23 mouse cellular contexts compared by ENCODE assay signal in genomic region chr6:115136156-115136555, GRCm38 (mm10). TPM values are rescaled to one million over a fixed set of nuclear protein-coding genes. Genes with fewer than 3 reads are reported as not detected.
A peak's percentile ranks its signal among the peaks of the same experiment; 100 is the strongest.
DNase-seq lines count a peak whose midpoint lies in the region; ATAC-seq and TF ChIP-seq lines count a peak whose summit lies in the region.
"Had no signal": no experiment of that assay in that cellular context is flagged by ENCODE, and none has a peak within 500 bp of the region (broad histone marks: within the 10 kb centered on the region; RNA-seq: fewer than 3 reads in every experiment).

No protein-coding gene starts in this region.

- no peaks in the 10 kb centered on the region for H3K27me3 ChIP-seq in hindbrain, embryonic 13.5 days
- peaks cover 6% of the 10 kb centered on the region for H3K27me3 ChIP-seq in hindbrain, embryonic 11.5 days (ENCODE audit: control insufficient read depth, insufficient read depth, low read length)
- H3K27me3 ChIP-seq in forebrain, embryonic 16.5 days (replicated peaks; ENCODE audit: control insufficient read depth, insufficient read depth, low read length) = no peaks in the 10 kb centered on the region
- H3K27me3 ChIP-seq in midbrain, embryonic 16.5 days (ENCODE audit: control insufficient read depth, insufficient read depth, low read depth, low read length) = no peaks in the 10 kb centered on the region

- WGBS in hindbrain, embryonic 13.5 days = 88% methylated on average over 7 of the region's 9 CpGs
- WGBS in hindbrain, embryonic 11.5 days = 88% methylated on average over 8 of the region's 9 CpGs
- WGBS in forebrain, embryonic 16.5 days = 59% methylated on average over 7 of the region's 9 CpGs
- WGBS in midbrain, embryonic 16.5 days = 86% methylated on average over 7 of the region's 9 CpGs

- peaks cover 25% of the 10 kb centered on the region for H3K4me1 ChIP-seq in hindbrain, embryonic 13.5 days (replicated peaks)
- no peaks in the 10 kb centered on the region for H3K4me1 ChIP-seq in hindbrain, embryonic 11.5 days (replicated peaks; ENCODE audit: control insufficient read depth, insufficient read depth, low read length)
- H3K4me1 ChIP-seq in forebrain, embryonic 16.5 days (replicated peaks; ENCODE audit: control insufficient read depth, insufficient read depth, low read length) = peaks cover 15% of the 10 kb centered on the region
- peaks cover 12% of the 10 kb centered on the region for H3K4me1 ChIP-seq in midbrain, embryonic 16.5 days (ENCODE audit: control insufficient read depth, insufficient read depth, low read length)

- TF ChIP-seq CTCF in brain, embryonic 14.5 days (IDR thresholded peaks at IDR 0.05; ENCODE audit: borderline replicate concordance, extremely low read depth, insufficient read depth, insufficient read length) = no peak

- peak overlapping the region; percentile 70 for H3K4me2 ChIP-seq in hindbrain, embryonic 13.5 days
- H3K4me2 ChIP-seq in hindbrain, embryonic 11.5 days (replicated peaks; ENCODE audit: low read depth, low read length) = no peak overlapping the region
- H3K4me2 ChIP-seq in forebrain, embryonic 16.5 days (ENCODE audit: low read length) = peak overlapping the region; percentile 44
- peak overlapping the region; percentile 75 for H3K4me2 ChIP-seq in midbrain, embryonic 16.5 days (ENCODE audit: low read length)

- no peaks in the 10 kb centered on the region for H3K9me3 ChIP-seq in hindbrain, embryonic 13.5 days
- H3K9me3 ChIP-seq in hindbrain, embryonic 11.5 days (ENCODE audit: control insufficient read depth, low read length) = no peaks in the 10 kb centered on the region
- no peaks in the 10 kb centered on the region for H3K9me3 ChIP-seq in forebrain, embryonic 16.5 days (ENCODE audit: control insufficient read depth, low read length)
- H3K9me3 ChIP-seq in midbrain, embryonic 16.5 days (replicated peaks; ENCODE audit: control insufficient read depth, low read length, poor library complexity, severe bottlenecking) = no peaks in the 10 kb centered on the region
- H3K9me3 ChIP-seq: embryonic facial prominence, embryonic 13.5 days; heart, embryonic 13.5 days; intestine, embryonic 15.5 days; kidney, embryonic 15.5 days; limb, embryonic 13.5 days; liver, embryonic 13.5 days; midbrain, embryonic 12.5 days had no signal

- no peak for TF ChIP-seq POLR2A in brain, embryonic 14.5 days (IDR thresholded peaks at IDR 0.05; ENCODE audit: borderline replicate concordance, extremely low read depth, insufficient read depth, insufficient read length, poor library complexity, severe bottlenecking)

- H3K36me3 ChIP-seq in hindbrain, embryonic 13.5 days = no peaks in the 10 kb centered on the region
- H3K36me3 ChIP-seq in hindbrain, embryonic 11.5 days (ENCODE audit: control insufficient read depth, insufficient read depth, low read length) = no peaks in the 10 kb centered on the region
- H3K36me3 ChIP-seq in forebrain, embryonic 16.5 days (ENCODE audit: control insufficient read depth, insufficient read depth) = no peaks in the 10 kb centered on the region
- H3K36me3 ChIP-seq in midbrain, embryonic 16.5 days (ENCODE audit: control insufficient read depth, insufficient read depth, low read length) = no peaks in the 10 kb centered on the region
- H3K36me3 ChIP-seq: embryonic facial prominence, embryonic 13.5 days; heart, embryonic 13.5 days; intestine, embryonic 15.5 days; kidney, embryonic 15.5 days; limb, embryonic 13.5 days; liver, embryonic 13.5 days; midbrain, embryonic 12.5 days had no signal

- DNase-seq in hindbrain, embryonic 11.5 days (ENCODE audit: low spot score) = no peak
- DNase-seq in brain, embryonic 14.5 days (ENCODE audit: low read depth) = peak; percentile 2
- DNase-seq in yolk sac, embryonic 10.5 days (ENCODE audit: low spot score) = no peak
- DNase-seq in gastrocnemius, adult 8-10 months (ENCODE audit: low spot score in 2 of 2) = no peak
- DNase-seq in heart, postnatal 25 days (ENCODE audit: low spot score) = no peak
- DNase-seq: adrenal gland, adult 2 months; heart, postnatal 36 days; kidney, postnatal 4 days; liver, embryonic 13.5 days; right cerebral cortex, postnatal 14 days; spleen, adult 18-20 months; thymus, adult 18-20 months; thymus, postnatal 4 days had no signal

- no peak overlapping the region for H3K27ac ChIP-seq in hindbrain, embryonic 13.5 days
- H3K27ac ChIP-seq in hindbrain, embryonic 11.5 days (ENCODE audit: low read depth, low read length) = no peak overlapping the region
- no peak overlapping the region for H3K27ac ChIP-seq in forebrain, embryonic 16.5 days (ENCODE audit: low read length)
- no peak overlapping the region for H3K27ac ChIP-seq in midbrain, embryonic 16.5 days (ENCODE audit: low read length)
- H3K27ac ChIP-seq: embryonic facial prominence, embryonic 13.5 days; heart, embryonic 13.5 days; intestine, embryonic 15.5 days; kidney, embryonic 15.5 days; limb, embryonic 13.5 days; liver, embryonic 13.5 days; macrophage; midbrain, embryonic 12.5 days had no signal

- peak overlapping the region; percentile 72; the same call in 1 of the 2 replicates for H3K4me3 ChIP-seq in hindbrain, embryonic 13.5 days
- H3K4me3 ChIP-seq in hindbrain, embryonic 11.5 days (ENCODE audit: low read depth, low read length) = no peak overlapping the region
- peak overlapping the region; percentile 30 for H3K4me3 ChIP-seq in forebrain, embryonic 16.5 days (replicated peaks; ENCODE audit: low read length)
- H3K4me3 ChIP-seq in midbrain, embryonic 16.5 days (ENCODE audit: low read depth, low read length) = peak overlapping the region; percentile 14

- ATAC-seq in hindbrain, embryonic 13.5 days (ENCODE audit: low FRiP score) = no peak
- no peak for ATAC-seq in hindbrain, embryonic 11.5 days (ENCODE audit: low FRiP score)
- no peak for ATAC-seq in forebrain, embryonic 16.5 days
- ATAC-seq in midbrain, embryonic 16.5 days = no peak
- ATAC-seq: intestine, embryonic 15.5 days had no signal

- no peak overlapping the region for H3K9ac ChIP-seq in hindbrain, embryonic 13.5 days
- no peak overlapping the region for H3K9ac ChIP-seq in hindbrain, embryonic 11.5 days (ENCODE audit: low read depth, low read length)
- H3K9ac ChIP-seq in forebrain, embryonic 16.5 days (replicated peaks; ENCODE audit: low read depth, low read length) = no peak overlapping the region
- H3K9ac ChIP-seq in midbrain, embryonic 16.5 days (ENCODE audit: low read depth, low read length) = no peak overlapping the region
- H3K9ac ChIP-seq: embryonic facial prominence, embryonic 13.5 days; heart, embryonic 13.5 days; intestine, embryonic 15.5 days; kidney, embryonic 15.5 days; liver, embryonic 13.5 days had no signal

- intact Hi-C loops in heart, postnatal 25 days (cut with DNase I) = no loop called here

RNA-seq across cellular contexts. Expression of gene Syn2, which starts 1.5 kb away (rescaled TPM):
- polyA plus RNA-seq in hindbrain, embryonic 13.5 days (2015; fragmentation: Nextera tagmentation; extraction: Ambion mirVana) = 26.6 and 27.0 TPM in 2 replicates
- polyA plus RNA-seq in hindbrain, embryonic 11.5 days (2014; fragmentation: Nextera tagmentation; extraction: Ambion mirVana) = 6.0 and 6.2 TPM in 2 replicates
- 47.5 and 51.2 TPM in 2 replicates for polyA plus RNA-seq in brain, embryonic 14.5 days (2012; rRNA removed)
- polyA plus RNA-seq in forebrain, embryonic 16.5 days (2015; fragmentation: Nextera tagmentation; extraction: Ambion mirVana) = 34.8 and 37.1 TPM in 2 replicates
- polyA plus RNA-seq in midbrain, embryonic 16.5 days (2015; fragmentation: Nextera tagmentation; extraction: Ambion mirVana) = 45.1 and 59.3 TPM in 2 replicates
- under 1 TPM; 0.13 to 0.70 (median 0.58) TPM for total RNA-seq in gastrocnemius, adult 8-10 months (2022)
- 1 to 10 TPM; 4.5 to 5.8 TPM for total RNA-seq in heart, postnatal 25 days (2021)
- polyA plus RNA-seq: macrophage had no signal
